Mouse (Mus musculus): ENCODE measurements around the gene Ogfrl1.

The Ogfrl1 gene

DNA sequence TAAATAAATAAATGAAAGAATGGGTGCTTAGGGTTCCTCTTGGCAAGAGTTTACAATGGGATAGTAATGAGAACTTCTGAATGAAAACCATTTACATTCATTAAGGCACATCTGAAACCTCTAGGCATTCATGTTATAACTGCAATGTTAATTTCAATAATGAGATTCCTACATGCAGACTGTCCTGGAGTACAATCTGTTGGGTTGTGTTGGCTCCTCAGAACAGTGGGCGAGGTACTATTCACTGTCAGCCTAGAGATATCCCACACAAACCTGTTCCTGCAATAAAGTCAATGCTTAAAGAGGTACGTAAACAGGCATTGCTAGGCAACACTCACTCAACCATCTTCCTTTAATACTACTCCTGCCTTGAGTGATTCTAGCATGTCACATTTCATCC, 32.0 kb downstream of the Ogfrl1 start:
- ATAC-seq (ENCODE audit: insufficient number of reproducible peaks, low FRiP score, low TSS enrichment), result no peak

DNA sequence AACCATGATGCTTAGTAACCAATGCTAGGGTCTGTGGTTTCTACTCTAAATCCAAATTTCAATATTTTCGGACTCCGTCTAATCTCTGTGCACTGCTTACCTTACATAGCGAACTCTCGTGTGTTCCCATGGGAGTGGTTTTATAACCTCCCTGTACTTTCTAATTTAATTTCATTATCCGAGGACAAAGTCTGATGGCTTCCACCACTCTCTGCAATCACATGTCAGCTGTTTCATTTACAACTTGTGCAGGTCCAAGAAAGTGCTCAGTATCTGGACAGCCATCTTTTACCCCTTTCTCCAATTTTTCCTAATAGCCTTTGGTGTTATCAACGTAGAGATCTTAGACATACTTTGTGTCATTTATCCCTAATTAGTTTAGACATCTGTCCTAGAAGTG, 44.7 kb downstream of the Ogfrl1 start:
- no peak for ATAC-seq (ENCODE audit: insufficient number of reproducible peaks, low FRiP score, low TSS enrichment)

DNA sequence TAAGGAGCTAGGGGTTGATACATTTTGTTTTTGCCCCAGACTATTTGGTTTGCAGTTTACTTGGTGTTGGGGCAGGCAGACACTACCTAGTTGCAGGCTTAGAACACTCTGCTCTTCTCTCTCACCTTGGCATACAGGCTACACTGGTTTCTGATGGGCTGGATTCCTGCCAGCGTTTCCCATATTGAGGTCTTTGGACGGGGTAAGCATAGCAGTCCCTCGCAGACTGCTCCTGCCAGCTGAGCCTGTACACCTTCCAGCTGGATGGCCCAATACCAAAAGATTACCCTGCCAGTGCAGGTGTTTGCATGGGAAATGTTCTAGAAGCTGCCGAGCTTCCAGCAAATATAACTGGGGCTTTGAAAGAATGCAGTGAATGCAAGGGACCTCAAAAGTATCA, 45.8 kb downstream of the Ogfrl1 start:
- ATAC-seq (ENCODE audit: insufficient number of reproducible peaks, low FRiP score, low TSS enrichment), result no peak; the same call in 1 of the 2 replicates

DNA sequence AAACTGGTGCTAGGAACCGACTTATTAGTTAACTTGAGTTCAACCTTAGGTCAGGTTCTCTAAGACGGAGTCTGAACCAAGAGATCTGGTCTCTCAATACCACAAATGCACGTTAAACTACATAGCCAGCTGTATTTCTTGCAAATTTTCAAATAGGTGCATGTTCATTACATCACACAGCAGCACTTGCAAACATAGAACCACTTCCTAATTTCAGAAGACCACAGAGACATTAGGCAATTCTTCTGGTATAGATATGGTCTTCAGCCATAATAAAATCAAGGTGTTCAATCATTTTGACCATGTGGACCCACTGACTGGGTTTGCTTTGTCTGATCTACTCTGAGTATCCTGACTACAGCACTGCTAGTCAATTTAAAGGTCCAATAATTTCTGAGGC, 51.9 kb downstream of the Ogfrl1 start:
- no peak for ATAC-seq (ENCODE audit: insufficient number of reproducible peaks, low FRiP score, low TSS enrichment)

DNA sequence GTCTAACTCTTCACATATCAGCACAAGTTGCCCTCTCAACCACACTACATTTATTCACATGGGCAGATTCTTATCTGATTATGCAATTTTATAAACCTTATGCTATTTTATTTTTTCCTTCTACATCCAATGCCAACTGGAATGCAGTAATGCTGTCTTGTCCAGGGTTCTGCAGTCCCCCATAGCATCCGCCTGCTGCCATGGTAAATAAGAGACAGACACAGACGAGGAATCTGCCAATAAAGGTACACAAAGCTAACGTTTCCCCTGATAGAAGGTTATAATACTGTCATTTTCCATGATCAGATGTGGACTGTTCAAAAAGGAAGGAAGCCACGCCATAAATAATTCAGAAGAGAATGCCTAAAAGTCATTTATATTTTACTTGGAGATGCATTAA, 54.7 kb downstream of the Ogfrl1 start:
- no peak for ATAC-seq (ENCODE audit: insufficient number of reproducible peaks, low FRiP score, low TSS enrichment)

DNA sequence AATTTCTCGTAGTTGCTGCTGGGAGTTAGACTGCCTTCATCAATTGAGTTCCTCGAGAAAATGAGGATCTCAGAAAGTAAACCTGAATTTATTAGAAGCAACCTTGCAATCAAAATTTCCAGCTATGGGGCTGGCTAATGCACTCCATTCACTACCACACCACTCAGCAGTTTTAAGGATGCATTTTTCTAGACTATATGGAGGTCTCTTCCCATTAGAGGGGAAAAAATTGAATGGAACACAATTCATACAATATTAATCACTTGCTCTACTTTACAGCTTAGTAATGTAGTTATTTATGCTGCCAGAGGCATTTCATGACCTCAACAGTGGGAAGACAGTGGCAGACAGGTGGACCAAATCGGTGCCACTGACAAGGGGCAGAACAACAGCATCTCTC, 55.3 kb downstream of the Ogfrl1 start:
- ATAC-seq (ENCODE audit: insufficient number of reproducible peaks, low FRiP score, low TSS enrichment), result no peak

DNA sequence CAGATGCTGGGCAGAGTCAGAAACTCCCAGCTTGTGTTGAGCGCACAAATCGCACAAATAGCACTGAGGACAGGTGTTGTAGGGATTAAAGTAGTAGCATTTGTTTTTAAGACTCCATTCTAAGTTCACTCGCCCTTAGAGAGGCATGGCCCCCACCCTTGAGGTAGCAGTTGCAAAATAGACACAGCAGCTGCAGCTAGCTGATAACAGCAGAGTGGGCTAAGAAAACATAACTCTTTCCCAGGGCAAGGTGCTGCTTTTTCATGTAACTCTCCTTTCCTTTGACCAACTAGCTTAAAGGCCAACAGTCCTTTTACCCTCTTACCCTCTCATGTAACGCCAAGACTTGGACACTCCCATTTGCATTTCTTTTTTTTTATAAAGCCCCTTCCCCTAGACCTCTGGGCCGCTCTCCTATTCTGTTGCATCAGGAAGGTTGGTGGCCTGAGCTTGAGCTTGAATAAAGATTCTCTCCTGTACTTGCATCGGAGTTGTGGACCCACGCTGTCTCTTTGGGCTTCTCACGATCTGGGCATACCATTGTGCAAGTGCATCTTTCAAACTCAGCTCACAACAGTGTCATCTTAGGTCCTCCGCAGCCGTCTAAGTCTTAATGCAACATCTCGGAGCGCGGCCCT, 61.7 kb downstream of the Ogfrl1 start:
- ATAC-seq (ENCODE audit: insufficient number of reproducible peaks, low FRiP score, low TSS enrichment), result no peak

DNA sequence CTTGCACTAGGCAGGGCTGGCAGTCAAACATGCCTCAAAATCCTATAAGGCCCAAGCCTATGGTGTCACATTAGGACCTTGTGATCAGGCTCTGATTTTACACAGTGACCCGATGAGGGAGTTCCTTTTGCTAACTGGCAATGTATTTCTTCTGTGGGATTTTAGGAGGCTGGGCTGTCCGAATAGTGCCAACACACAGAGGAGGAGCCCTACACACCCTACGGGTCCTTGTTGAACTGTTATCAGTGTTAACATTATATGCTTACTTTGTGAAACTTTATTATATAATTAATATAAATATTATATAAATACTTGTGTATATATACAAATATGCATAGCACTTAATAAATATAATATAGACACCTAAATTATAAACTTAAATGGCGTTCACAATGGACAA, 62.5 kb downstream of the Ogfrl1 start:
- no peak for ATAC-seq (ENCODE audit: insufficient number of reproducible peaks, low FRiP score, low TSS enrichment)

DNA sequence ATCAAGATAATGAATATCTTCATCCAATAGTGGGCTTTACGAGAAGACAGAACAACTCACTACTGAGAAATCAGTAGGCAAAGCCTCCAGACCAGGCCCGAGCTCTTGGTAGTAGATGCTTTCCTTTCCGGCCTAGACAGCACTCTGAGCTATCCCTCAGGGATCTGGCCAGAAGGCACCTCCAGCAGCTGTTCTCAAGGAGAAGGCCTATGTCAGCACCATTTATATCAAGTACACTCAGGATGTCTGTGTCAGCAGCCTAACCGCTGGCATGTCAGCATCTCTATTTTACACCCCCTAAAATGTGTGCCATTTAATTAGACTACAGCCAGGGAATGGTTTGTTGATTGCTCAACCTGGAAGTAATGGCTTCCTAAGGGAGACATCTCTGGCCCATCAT, 65.4 kb downstream of the Ogfrl1 start:
- ATAC-seq (ENCODE audit: insufficient number of reproducible peaks, low FRiP score, low TSS enrichment), result no peak

DNA sequence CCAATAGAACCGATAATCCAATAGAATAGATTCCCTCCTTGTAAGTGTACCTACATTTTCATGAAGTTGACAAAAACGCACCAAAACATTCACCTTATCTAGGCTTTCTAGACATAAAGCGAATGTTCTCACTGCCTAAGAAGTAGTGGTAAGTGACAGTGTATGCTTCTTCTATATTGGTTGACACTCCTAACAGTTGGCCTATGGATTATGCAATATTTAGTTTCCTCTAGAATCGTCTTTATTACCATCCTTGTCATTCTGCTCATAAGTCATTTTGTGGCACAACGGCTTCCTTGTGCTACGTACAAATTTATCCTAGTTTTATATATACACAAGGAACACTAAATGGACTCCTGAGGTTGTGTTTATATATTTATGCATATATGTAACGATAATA, 72.4 kb downstream of the Ogfrl1 start:
- no peak for ATAC-seq (ENCODE audit: insufficient number of reproducible peaks, low FRiP score, low TSS enrichment)

DNA sequence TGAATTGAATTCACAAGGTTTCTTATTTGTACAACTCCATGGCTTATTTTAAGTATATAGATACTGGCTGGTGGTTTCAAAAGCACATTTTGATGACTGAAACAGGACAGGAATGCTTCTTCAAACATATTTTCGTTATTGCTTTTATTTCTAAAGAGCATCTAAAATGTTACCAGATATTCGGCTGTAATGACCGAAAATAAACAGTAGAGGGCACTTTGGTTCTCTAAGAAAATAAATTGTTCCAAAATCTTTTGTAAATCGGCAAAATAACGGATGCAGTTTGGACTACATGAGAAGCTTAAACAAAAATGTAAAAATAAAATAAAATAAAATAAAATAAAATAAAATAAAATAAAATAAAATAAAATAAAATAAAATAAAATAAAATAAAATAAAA, 73.3 kb downstream of the Ogfrl1 start:
- no peak for ATAC-seq (ENCODE audit: insufficient number of reproducible peaks, low FRiP score, low TSS enrichment)

DNA sequence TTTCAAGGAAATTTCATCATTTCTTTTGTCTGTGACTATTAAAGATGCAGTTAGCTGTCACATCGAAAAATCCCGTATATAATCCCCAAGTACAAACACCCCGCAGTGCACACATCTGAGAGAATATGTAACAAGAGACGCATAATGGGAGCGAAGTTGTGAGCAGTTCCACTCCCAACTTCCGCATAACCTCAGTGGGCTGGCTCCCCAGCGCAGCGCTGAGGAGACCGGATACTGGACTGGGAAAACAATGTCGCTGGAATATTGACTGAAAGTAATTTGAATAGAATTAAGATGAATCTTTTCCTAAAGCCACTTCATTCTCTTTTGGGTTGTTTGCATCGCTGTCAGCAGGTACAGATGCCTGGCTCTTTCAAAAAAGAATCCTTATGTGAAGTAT, 74.3 kb downstream of the Ogfrl1 start:
- no peak for ATAC-seq (ENCODE audit: insufficient number of reproducible peaks, low FRiP score, low TSS enrichment)

DNA sequence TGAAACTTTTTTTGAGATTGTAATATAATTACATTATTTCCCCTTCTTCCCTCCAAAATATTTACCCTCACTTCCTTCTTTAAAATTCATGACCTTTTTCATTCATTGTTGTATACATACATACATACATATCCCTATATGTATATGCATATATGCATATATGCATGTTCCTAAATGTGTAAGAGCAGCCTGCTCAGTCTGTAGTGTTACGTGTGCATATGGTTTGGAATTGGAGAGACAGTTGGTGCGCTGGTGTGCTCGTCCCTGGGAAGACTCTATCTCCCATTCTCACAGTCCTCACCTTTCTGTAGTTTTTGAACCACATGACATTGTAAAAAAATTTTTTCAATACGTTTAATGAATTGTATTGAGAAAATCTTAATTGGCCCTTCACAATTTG, 75.4 kb downstream of the Ogfrl1 start:
- ATAC-seq (ENCODE audit: insufficient number of reproducible peaks, low FRiP score, low TSS enrichment), result no peak

DNA sequence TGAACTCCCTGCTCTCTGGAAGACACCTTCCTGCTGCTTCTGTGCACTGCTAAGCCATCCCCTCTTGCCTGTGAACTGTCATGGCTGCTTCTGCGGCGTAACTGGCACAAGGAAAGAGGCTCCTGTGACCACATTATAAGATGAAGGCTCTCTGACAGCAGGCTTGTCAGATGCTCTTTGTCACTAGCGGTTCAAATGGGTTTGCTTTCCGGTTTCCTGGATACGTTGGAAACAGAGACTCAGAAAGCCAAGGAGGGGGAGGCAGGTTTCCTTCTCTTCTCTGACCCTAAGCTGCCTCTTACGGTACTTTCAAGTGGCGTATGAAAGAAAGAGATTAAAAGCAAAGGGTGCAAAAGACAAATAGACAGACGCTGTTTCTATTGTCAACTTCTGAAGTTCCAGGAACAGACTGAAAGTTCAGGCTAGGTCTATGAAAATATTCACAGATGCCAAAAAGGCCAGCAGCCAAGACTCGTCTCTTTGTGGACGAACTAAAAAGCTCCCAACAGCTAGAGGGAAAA, 76.2 kb downstream of the Ogfrl1 start:
- ATAC-seq (ENCODE audit: insufficient number of reproducible peaks, low FRiP score, low TSS enrichment), result peak; percentile 70

DNA sequence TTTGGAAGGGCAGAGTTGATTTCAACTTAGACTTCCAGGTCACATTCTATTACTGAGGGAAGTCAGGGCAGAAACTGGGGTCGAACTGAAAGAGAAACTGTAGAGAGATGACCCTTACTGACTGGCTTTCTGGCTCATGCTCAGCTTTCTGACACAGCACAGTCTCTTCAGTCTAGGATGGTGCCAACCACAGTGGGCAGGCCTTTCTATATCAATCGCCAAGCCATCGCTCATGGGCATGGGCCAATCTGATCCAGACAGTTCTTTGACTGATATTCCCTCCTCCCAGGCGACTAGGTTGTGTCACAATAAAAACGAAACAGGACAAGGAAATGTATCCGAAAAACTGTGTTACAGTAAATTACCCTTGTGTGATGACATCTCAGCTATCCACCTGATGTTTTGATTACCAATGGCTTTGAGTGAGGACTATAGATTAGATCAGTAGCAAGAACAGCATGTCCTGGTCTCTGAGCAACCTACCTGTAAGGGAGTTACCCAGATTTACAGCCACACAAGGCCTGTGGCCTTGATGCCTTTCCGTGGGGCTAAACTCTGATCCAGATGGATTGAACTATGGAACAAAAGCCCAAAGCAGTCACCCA, 76.9 kb downstream of the Ogfrl1 start:
- ATAC-seq (ENCODE audit: insufficient number of reproducible peaks, low FRiP score, low TSS enrichment), result no peak

Data from cerebellum, adult (tissue).